Mouse (Mus musculus) T-helper 2 cell (primary cell): Measurements from ENCODE around the gene Olfr877.

Experiments
- in situ Hi-C: fragments of 300-600 bp; cut with MboI, MseI; formaldehyde crosslinking; loops from one replicate; pipeline ENCODE4 v1.15.1; 2025; ENCODE audit warnings: high pct_unique_total_duplicates

The Olfr877 gene

DNA sequence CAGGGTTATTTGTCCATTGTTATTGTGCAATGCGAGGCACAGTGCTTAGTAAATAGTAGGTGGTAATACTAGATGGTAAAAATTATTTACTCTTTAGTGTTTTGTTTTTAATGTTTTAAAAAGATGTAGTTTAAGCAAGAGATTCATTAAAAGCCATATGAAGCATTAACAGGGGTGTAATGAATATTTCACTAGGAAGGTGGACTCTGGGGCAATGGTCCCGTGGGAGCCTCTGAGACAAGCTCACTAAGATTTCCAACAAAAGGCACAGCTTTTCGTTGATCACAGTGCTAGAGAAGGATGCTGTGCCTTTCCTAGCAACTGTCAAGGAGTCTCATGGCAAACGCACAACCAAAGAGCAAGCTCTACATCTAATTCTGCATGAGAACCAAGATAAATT lies at the start of gene Olfr877:
Gene Olfr877, plus strand, starts transcription at position 301 of the 400 bp plus-strand sequence.
- in situ Hi-C loops: no loop called here

DNA sequence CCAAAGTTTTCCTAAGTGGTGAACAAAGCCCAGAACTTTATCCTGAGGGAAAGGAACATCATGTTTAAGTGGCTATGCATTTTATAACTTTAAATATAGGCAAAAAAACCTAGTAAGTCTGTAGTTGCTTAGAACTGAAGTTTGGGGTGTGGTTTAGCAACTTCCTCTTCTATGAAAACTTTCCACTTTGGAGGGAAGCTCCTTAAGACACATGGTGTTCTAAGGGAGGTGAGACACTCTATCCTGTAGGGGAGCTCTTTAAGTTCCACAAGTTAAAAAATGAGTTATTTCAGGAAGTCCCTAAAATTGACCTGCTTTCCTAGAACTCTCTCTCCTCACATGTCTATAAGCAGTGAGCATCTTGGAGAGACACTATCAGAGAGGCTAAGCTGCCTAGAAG lies 46.8 kb upstream of the Olfr877 start:
- in situ Hi-C loops: no loop called here

GRCm38 (mm10) chr9:37808456-37808855 lies 45.6 kb upstream of the Olfr877 start:
- in situ Hi-C loops: no loop called here

DNA sequence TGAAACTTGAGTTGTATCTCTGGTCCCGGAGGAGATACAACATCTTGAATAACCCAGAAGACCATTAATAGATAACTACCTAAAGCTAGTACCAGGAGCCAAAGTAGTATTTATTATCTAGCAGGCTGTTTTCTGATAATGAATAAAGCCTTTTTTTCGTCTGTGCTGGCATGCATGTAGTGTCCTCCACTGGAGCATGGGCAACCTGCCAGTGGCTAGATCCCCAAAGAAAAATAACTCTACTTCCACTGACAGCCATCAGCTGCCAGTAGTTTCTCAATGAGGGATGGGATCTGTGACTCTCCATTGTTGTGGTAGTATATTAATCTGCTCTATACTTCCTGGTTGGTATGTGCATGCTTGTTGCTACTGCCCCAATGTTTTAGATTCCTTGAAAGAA lies 45.1 kb upstream of the Olfr877 start:
- in situ Hi-C loops: no loop called here

GRCm38 (mm10) chr9:37814696-37815095 lies 39.4 kb upstream of the Olfr877 start:
- in situ Hi-C loops: no loop called here

- in situ Hi-C loops: no loop called here
Measured at GRCm38 (mm10) chr9:37829881-37830280, 24.2 kb upstream of the Olfr877 start.

DNA sequence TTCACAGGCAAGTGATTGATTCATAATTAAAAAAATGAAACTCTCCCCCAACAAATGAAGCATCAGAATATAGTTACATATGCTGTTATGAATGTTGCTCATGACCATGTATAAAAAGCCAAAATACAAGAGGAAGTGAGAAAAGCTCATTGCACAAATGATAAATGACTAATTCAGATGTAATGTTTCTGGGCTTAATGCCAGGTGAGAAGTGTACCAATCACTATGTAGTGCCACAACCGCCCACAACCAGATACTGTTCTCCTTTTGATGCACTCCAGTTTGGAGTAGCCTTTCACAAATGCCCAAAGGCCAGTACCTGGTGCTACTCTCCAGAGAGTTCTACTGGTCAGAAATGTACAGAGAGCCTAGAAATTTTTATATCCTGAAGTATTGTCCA lies 20.7 kb upstream of the Olfr877 start:
- in situ Hi-C loops: no loop called here

- in situ Hi-C loops: no loop called here
Measured at GRCm38 (mm10) chr9:37849267-37849666, 4.8 kb upstream of the Olfr877 start.

DNA sequence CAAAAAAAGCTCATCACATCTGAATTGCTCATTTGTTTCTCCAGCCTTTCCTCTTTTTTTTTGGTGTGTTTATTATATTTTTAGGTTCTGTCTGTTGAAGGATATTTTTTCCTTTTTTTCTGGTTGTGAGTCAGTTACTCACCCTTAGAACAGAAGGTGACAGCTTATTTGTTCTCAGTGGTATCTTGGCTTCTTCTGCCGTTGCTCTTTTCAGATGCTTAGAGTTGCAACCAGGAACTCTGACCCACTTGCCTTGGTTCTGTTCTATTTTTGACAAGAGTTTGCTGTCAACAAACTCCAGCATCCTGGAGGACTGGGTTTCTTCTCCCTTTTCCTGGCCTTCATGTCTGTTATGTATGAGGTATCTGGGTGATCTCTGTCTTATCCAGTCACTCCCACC lies 9.3 kb downstream of the Olfr877 start:
- in situ Hi-C loops: no loop called here

- in situ Hi-C loops: no loop called here
Measured at GRCm38 (mm10) chr9:37870246-37870645, 16.2 kb downstream of the Olfr877 start.

DNA sequence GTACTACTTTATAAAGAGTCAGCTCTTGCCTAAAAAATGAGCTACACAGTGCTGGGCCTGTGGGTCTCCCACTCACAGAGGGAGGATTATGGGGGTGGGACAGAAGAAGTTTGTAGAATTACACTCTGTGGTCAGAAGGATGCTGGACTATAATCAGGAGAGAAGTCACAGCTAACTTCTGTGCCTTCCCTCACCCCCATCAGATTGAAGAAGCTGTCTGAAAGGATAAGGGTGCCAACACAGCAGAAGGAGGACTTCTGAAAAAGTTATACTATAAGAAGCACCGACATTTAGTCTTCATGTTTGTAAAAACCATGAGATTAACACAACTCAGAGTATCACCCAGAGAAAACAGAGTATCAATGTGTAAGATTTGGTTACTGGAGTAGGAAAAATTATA lies 17.0 kb downstream of the Olfr877 start:
- in situ Hi-C loops: no loop called here

GRCm38 (mm10) chr9:37871536-37871935 lies 17.5 kb downstream of the Olfr877 start:
- in situ Hi-C loops: no loop called here

DNA sequence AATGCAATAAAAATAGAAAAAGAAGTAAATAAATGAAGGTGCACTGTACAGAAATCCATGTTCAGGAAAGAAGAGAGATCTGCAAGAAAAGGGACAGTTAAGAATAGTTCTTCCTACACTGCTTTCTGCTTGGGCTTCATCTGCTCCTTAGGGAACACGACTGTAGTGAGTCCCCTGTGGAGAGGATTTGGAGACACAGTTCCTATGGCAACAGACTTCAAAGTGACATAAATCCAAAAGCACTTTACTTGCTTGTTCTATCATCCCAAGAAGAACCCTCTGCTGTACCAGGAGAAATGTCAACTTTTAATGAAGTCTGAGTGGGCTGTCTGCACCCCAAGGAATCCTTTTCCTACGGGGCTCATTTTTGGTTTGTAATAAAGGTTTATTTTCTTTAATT lies 36.9 kb downstream of the Olfr877 start:
- in situ Hi-C loops: no loop called here

DNA sequence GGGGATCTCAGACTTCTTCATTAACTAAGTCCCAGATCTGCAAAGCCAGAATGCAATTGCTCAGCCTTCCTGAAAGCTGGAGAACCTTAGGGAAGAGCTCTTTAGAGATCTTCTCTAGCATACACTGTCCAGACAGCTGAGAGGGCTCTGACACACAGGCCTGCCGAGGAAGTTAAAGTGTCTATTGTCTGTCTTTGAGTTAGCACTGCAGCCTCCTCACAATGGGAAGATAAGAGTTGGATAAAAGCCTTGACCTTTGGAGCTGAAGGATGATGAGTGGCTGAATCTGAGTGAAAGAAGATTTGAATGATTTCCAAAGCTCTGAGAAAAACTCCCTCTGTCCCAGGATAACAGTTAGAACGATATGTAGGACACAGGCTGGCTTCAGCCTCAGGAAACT lies 42.6 kb downstream of the Olfr877 start, which contains the start of gene Olfr145:
Gene Olfr145, plus strand, starts transcription at position 64 of the 400 bp plus-strand sequence.
- in situ Hi-C loops: no loop called here

DNA sequence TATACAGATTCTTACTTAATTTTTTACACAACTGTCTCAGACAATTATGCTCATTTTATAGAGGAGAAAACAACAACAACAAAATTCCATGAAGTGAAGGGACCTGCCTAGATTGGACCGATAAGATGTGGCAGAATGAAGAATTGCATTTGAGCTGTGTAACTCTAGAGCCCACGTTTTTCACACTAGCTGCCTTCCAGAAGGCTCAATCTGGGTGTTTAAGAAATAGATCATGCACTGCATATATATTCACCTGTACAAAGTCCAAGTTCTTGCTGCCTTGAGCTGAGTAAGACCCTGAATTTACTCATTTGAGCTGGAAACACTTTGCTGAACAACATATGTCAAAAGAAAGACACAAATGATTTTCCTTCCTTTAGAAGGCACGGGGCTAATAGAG lies 51.5 kb downstream of the Olfr877 start:
- in situ Hi-C loops: no loop called here
